Mouse (Mus musculus) kidney, embryonic 15.5 days (tissue): ENCODE results near the gene Rin3. TPM values are rescaled to one million over a fixed set of nuclear protein-coding genes. Genes with fewer than 3 reads are reported as not detected.

ENCODE experiments used
- ATAC-seq: fragments of 200-750 bp; cut with Nextera tagmentation; replicated peaks from 2 replicates; pipeline ENCODE4 v1.8.0; 2017; ENCODE audit warnings: moderate TSS enrichment; ENCODE audit not compliant: low FRiP score
- H3K27ac ChIP-seq: fragments of 300-500 bp; sonication (generic); 2 replicates; pipeline ENCODE4 v1.5.1; 2015; ENCODE audit warnings: mild to moderate bottlenecking, inconsistent platforms
- H3K27me3 ChIP-seq: fragments of 300-500 bp; sonication (generic); 2 replicates; pipeline ENCODE4 v1.6.1; 2015; ENCODE audit warnings: inconsistent platforms
- H3K36me3 ChIP-seq: fragments of 300-500 bp; sonication (generic); 2 replicates; pipeline ENCODE4 v1.6.1; 2015; ENCODE audit warnings: inconsistent platforms
- H3K4me1 ChIP-seq: fragments of 300-500 bp; sonication (generic); 2 replicates; pipeline ENCODE4 v1.6.1; 2015; ENCODE audit warnings: inconsistent platforms
- H3K4me2 ChIP-seq: fragments of 300-500 bp; sonication (generic); 2 replicates; pipeline ENCODE4 v1.6.1; 2015; ENCODE audit warnings: moderate library complexity, mild to moderate bottlenecking, inconsistent platforms
- H3K4me3 ChIP-seq: fragments of 300-500 bp; sonication (generic); replicated peaks from 2 replicates; pipeline ENCODE4 v1.5.1; 2015; ENCODE audit warnings: mild to moderate bottlenecking, inconsistent platforms
- H3K9ac ChIP-seq: fragments of 300-500 bp; sonication (generic); 2 replicates; pipeline ENCODE4 v1.6.1; 2015; ENCODE audit warnings: mild to moderate bottlenecking, inconsistent platforms
- H3K9me3 ChIP-seq: fragments of 300-500 bp; sonication (generic); replicated peaks from 2 replicates; pipeline ENCODE4 v1.6.1; 2016; ENCODE audit warnings: inconsistent platforms
- WGBS: fragments of 180-500 bp; shearing (Covaris S2); methylation state at CpG from one replicate; pipeline ENCODE4 v1.1.7; 2015; ENCODE audit warnings: mixed read lengths; 5-methylcytosine and 5-hydroxymethylcytosine counted together
- polyA plus RNA-seq: library from polyadenylated mRNA; unstranded; fragments of >200 nt; fragmentation: Nextera tagmentation; extraction: Ambion mirVana; gene quantifications from 2 replicates; pipeline ENCODE4 v1.2.1, GENCODE M21; 2015

Rin3 gene
- polyA plus RNA-seq, 1 experiment from 2014 or later: 10.0 TPM

DNA sequence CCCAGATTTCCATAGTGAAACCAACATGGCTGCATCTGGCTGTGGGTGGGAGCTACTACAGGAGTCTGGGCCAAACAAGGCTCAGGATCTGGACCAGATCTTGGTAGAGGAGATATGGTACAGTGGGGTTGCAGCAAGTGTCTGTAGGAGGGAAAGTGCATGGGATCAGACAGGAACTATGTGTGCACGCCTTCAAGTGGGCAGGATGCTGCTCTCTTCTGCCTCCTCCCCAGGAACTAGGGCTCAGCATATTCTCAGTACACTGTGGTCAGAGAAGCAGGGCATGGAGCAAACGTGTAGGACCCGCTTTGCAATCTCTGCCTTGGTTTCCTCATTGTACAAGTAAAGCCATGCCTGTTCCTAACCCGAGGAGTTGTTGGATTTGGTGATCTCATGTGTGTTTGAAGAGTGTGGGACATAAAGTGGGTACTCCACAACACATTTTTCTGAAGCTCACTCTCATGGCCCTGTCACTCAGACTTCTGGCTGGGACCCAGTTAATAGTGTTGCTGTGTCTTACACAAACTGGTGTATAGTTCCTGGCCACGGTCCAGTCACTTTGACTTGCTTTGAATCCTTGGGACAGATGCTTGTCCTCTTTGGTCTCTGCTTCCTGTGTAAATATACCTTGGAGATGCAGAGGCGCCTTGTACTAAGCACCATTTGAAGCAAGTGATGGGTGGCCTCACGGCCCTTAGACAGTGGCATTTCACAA is 9.8 kb downstream of the Rin3 start:
- Histone ChIP-seq H3K4me2 (no peak overlapping the region), H3K36me3 (peaks cover 5% of the 10 kb centered on the region; the same call in 1 of the 2 replicates), H3K4me1 (peaks cover 42% of the 10 kb centered on the region), H3K4me3 (no peak overlapping the region), H3K9ac (no peak overlapping the region), H3K27me3 (no peaks in the 10 kb centered on the region), H3K27ac (peak overlapping the region; percentile 61; the same call in 1 of the 2 replicates), H3K9me3 (no peaks in the 10 kb centered on the region)
- WGBS: 72% methylated on average over 7 of the region's 7 CpGs
- no peak for ATAC-seq

DNA sequence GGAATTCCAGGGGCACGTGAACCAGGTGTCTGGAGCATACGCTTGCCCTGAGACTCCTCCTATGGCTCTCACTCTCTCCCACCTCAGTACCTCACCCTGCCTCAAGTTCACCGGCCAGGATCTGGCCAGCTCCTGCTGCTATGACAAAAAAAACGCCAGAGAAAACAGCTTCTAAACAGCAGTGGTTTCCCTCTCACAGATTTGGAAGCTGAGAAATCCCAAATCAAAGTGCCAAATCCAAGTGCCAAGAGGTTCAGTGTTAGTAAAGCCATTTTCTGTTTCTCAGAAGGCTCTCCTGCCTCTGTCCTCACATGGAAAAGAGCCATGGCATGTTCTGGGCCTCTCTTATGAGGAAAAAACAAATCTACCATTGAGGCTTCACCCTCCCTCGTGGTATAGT is 11.8 kb downstream of the Rin3 start:
- Histone ChIP-seq H3K9me3 (no peaks in the 10 kb centered on the region), H3K9ac (no peak overlapping the region), H3K4me3 (no peak overlapping the region), H3K27me3 (no peaks in the 10 kb centered on the region), H3K27ac (no peak overlapping the region), H3K4me2 (no peak overlapping the region), H3K36me3 (peaks cover 5% of the 10 kb centered on the region; the same call in 1 of the 2 replicates), H3K4me1 (peaks cover 35% of the 10 kb centered on the region)
- no peak for ATAC-seq
- 74% methylated on average over 5 of the region's 5 CpGs for WGBS

DNA sequence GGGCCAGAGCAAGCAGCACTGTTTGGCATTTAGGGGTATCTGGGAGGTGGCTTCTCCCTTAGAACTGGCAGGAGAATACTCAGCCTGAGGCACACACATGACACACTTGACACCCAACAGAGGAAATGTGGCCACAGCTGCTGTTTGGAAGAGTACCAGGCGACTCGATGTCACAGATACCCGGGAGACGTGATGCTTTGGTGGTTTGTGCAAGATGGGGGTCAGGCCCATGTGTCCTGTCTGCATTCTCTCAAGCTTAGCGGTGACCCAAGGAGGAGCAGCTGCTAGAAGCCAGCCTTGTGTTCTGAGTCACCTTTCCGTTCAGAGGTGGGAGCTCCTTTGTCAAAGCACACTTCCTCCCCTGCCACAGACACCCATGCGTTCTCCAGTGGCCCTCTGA is 12.4 kb downstream of the Rin3 start:
- no peak overlapping the region for H3K4me3 ChIP-seq
- H3K9me3 ChIP-seq: no peaks in the 10 kb centered on the region
- no peak overlapping the region for H3K27ac ChIP-seq
- 45% methylated on average over 7 of the region's 7 CpGs for WGBS
- H3K27me3 ChIP-seq: no peaks in the 10 kb centered on the region
- peaks cover 5% of the 10 kb centered on the region; the same call in 1 of the 2 replicates for H3K36me3 ChIP-seq
- H3K4me1 ChIP-seq: peaks cover 35% of the 10 kb centered on the region
- no peak overlapping the region for H3K9ac ChIP-seq
- H3K4me2 ChIP-seq: no peak overlapping the region
- no peak for ATAC-seq

DNA sequence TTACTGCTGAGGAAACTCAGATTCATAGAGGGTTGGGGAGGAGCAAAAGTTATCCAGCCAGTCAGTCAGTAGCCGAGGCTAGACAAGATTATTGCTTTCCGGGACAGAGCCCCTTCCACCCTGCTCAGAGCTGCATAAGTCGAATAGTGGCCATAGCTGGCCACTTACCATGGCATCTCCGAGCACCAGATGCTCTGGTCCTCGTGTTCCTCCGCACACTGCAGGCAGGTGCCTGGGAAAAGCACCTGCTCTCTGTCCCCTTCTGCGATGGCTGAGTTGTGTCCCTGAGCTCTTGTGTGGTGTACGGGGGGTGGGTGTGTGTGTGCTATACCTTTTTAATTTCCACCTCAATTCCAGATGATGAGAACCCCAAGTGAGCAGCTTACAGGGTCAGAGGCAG is 12.8 kb downstream of the Rin3 start:
- Histone ChIP-seq H3K9me3 (no peaks in the 10 kb centered on the region), H3K27ac (no peak overlapping the region), H3K27me3 (no peaks in the 10 kb centered on the region), H3K4me1 (peaks cover 35% of the 10 kb centered on the region), H3K36me3 (peaks cover 5% of the 10 kb centered on the region; the same call in 1 of the 2 replicates), H3K4me2 (no peak overlapping the region), H3K4me3 (no peak overlapping the region), H3K9ac (no peak overlapping the region)
- WGBS: 85% methylated on average over 8 of the region's 8 CpGs
- ATAC-seq: no peak

DNA sequence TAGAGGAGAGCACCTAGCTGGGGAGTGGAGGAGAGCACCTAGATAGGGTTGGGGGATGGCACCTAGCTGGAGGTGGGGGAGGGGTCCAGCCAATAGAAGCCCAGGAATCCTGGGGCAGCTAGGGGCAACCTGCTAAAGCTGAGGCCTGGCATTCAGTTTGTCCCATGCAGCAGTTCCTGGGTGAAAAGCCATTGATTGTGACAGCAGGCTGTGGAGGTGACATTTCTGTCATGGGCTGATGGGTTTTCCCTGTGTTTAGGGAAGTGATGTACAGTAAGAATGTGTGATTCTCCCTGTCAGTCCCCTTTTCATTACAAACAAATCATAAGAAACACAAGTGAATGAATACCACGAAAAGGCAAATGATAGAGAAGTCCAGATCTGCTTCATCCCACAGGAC is 13.5 kb downstream of the Rin3 start:
- Histone ChIP-seq H3K9me3 (no peaks in the 10 kb centered on the region), H3K27me3 (no peaks in the 10 kb centered on the region), H3K27ac (no peak overlapping the region), H3K4me1 (peaks cover 30% of the 10 kb centered on the region), H3K36me3 (peaks cover 5% of the 10 kb centered on the region; the same call in 1 of the 2 replicates), H3K4me2 (no peak overlapping the region), H3K4me3 (no peak overlapping the region), H3K9ac (no peak overlapping the region)
- ATAC-seq: no peak
- 91% methylated on average over 1 of the region's 1 CpGs for WGBS

DNA sequence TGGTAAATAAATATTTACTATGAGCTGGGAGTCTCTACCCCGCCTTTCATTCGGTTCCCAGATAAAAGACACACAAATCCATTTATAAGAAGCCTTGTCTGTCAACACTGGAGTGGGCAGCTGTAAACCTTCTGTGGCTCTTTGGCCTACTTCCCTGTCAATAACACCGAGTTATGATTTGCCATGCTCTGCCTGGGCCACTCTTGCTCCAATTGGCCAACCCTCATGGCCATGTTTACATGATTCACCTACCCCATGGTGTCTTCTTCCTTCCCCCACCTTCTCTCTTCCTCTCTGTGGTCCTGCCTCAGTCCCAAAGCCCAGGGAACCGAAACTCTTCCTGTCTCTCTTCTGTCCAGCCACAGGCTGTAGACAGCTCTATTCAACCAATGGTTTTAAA is 14.1 kb downstream of the Rin3 start:
- H3K9me3 ChIP-seq: no peaks in the 10 kb centered on the region
- H3K36me3 ChIP-seq: peaks cover 5% of the 10 kb centered on the region; the same call in 1 of the 2 replicates
- H3K27ac ChIP-seq: no peak overlapping the region
- no peak overlapping the region for H3K4me3 ChIP-seq
- 87% methylated on average over 4 of the region's 4 CpGs for WGBS
- H3K4me2 ChIP-seq: no peak overlapping the region
- H3K4me1 ChIP-seq: peaks cover 30% of the 10 kb centered on the region
- no peak overlapping the region for H3K9ac ChIP-seq
- ATAC-seq: no peak
- H3K27me3 ChIP-seq: no peaks in the 10 kb centered on the region

DNA sequence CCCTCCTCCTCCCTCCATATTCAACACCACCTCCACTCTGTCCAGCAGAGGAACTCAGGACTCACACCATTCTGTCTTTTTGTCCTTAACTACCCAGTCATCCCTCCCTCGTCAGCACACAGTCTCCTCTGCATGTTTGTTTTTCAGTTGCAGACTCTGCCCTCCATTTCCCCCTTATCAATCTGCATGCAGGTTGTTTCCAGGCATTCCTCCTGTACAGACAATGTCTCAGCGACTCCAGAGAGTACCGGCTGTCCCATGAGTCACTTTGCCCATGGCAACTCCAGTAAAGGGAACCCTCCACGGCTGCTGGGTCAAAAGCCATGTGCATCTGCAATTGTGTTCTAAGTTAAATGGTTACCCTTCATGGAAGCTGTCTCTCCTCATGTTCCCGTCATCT is 16.4 kb downstream of the Rin3 start:
- Histone ChIP-seq H3K36me3 (peaks cover 5% of the 10 kb centered on the region; the same call in 1 of the 2 replicates), H3K9ac (no peak overlapping the region), H3K27ac (no peak overlapping the region), H3K27me3 (no peaks in the 10 kb centered on the region), H3K4me1 (peaks cover 40% of the 10 kb centered on the region), H3K4me3 (no peak overlapping the region), H3K9me3 (no peaks in the 10 kb centered on the region), H3K4me2 (no peak overlapping the region)
- ATAC-seq: no peak
- 62% methylated on average over 5 of the region's 5 CpGs for WGBS

DNA sequence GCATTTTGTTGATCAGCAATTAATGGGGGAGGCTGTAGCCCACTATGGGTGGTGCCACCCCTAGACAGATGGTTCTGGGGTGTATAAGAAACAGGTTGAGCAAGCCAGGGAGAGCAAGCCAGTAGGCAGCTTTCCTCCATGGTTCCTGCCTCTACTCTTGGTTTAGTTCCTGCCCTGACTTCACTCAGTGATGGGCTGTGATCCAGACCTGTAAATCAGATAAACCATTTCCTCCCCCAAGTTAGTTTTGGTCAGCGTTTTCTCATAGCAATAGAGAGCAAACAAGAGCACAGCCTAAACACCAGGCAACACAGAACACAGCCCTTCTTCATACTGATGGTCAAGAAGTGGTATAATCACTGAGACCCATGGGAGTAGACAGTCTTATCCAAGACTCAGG is 18.7 kb downstream of the Rin3 start:
- no peak overlapping the region for H3K27ac ChIP-seq
- ATAC-seq: no peak
- 57% methylated on average over 1 of the region's 1 CpGs for WGBS
- peaks cover 47% of the 10 kb centered on the region for H3K4me1 ChIP-seq
- H3K4me3 ChIP-seq: no peak overlapping the region
- no peaks in the 10 kb centered on the region for H3K27me3 ChIP-seq
- H3K36me3 ChIP-seq: no peaks in the 10 kb centered on the region
- no peak overlapping the region for H3K4me2 ChIP-seq
- no peak overlapping the region for H3K9ac ChIP-seq
- H3K9me3 ChIP-seq: no peaks in the 10 kb centered on the region

DNA sequence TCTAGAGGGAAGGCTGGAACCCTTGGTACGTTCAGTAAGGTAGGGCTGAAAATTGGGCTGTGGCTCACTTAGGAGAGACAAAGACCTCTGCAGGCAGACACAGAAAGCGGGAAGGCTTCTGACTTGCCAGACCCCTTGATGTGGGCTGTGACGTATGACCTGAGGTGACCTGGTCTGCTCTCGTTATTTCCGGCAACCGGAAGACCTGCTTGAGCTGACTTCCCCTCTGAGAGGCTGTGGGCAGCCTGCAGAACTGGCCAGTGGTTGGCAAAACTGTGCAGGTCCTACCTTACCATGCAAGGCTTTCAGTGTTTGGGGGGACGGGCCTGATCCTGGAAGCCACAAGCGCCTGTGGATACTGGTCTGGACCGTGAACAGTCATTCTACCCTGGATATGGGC is 19.5 kb downstream of the Rin3 start:
- no peak for ATAC-seq

DNA sequence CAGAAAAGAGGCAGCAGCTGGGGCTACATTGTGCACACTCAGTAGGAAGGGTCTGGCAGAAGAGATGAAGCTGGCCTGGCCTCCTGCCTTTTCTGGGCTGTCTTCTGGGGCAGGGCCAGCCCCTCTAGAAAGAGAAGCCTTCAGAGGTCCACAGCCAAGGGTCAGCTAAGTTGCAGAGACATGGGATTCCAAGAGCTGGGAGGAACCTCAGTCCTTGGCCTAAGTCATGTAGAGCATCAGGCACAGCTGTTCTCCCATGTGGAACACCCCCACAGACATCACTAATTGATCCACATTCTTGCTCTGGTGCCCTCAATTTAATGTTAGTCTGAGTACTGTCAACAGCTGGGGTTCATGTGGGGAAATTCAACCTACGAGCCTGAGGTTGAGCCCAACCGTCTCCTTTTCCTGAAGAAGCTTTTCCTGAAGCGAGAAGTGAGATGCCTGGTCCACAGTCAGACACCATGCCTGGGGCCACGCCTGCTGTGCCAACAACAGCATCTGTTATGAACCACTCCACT is 20.0 kb downstream of the Rin3 start:
- Histone ChIP-seq H3K4me2 (no peak overlapping the region), H3K9ac (no peak overlapping the region), H3K27ac (peak overlapping the region; percentile 52; the same call in 1 of the 2 replicates), H3K36me3 (no peaks in the 10 kb centered on the region), H3K9me3 (no peaks in the 10 kb centered on the region), H3K27me3 (no peaks in the 10 kb centered on the region), H3K4me1 (peaks cover 51% of the 10 kb centered on the region), H3K4me3 (no peak overlapping the region)
- peak; percentile 31; the same call in 1 of the 2 replicates for ATAC-seq
- WGBS: 57% methylated on average over 4 of the region's 4 CpGs

More for the DNA sequence above, 19.5 kb downstream of the Rin3 start:
- Histone ChIP-seq H3K4me3 (no peak overlapping the region), H3K27me3 (no peaks in the 10 kb centered on the region), H3K9me3 (no peaks in the 10 kb centered on the region), H3K4me1 (peaks cover 47% of the 10 kb centered on the region), H3K27ac (peak overlapping the region; percentile 52; the same call in 1 of the 2 replicates), H3K9ac (no peak overlapping the region), H3K36me3 (no peaks in the 10 kb centered on the region), H3K4me2 (no peak overlapping the region)
- 71% methylated on average over 9 of the region's 9 CpGs for WGBS

DNA sequence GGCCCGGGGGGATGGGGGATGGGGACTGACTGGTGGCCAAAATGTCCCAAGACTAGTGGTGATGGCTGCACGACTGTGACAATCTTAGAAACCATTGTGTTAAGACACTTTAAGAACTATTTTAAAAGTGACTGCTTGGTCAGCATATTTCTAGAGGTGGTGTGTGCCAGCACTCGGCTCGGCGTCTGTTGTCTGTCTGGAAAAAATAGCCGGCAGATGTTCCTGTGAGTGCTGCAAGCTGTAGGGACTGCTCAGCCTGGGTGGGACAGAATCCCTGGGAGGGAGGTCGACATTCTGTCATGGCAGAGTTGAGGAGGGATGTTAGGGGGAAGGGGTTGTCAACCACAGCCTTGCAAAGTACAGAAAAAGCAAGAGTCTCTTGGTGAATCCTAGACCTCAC is 21.0 kb downstream of the Rin3 start:
- Histone ChIP-seq H3K4me1 (peaks cover 61% of the 10 kb centered on the region), H3K27ac (no peak overlapping the region), H3K9ac (no peak overlapping the region), H3K4me3 (no peak overlapping the region), H3K9me3 (no peaks in the 10 kb centered on the region), H3K36me3 (no peaks in the 10 kb centered on the region), H3K4me2 (no peak overlapping the region), H3K27me3 (no peaks in the 10 kb centered on the region)
- 52% methylated on average over 7 of the region's 7 CpGs for WGBS
- ATAC-seq: no peak

DNA sequence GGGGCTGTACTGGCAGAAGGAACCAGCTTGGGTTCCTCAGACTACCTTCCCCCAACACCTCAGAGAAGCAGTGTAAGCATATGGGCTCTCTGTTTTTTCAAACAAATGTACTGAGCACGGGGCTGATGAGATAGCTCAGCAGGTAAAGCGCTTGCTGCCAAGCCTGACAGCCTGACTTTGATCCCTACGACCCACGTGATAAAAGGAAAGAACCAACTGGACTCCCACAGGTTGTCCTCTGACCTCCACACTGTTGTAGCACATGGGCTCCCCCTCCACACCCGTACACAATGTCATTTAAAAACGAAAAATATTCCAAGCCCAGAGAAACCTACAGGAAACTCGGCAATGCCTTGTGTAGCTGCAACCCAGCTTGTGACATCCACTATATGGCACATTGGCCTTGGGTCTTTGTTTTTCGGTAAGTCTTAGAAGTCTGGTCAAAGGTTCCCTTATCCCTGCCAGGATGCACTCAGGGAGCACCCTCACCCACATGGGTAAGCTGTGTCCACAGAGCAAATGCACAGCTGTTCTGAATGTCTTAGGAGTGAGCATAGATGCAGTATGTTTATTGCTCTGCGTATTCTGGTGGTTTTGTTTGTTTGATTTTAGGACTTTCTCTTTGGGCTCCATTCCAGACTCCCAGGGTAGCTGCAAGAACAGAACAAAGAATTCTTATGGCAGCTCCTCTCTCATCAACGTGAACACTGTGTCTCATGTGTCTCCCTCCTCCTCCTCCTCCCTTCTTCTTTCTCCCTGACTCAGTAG is 22.4 kb downstream of the Rin3 start:
- H3K9ac ChIP-seq: no peak overlapping the region
- H3K4me2 ChIP-seq: no peak overlapping the region
- H3K9me3 ChIP-seq: no peaks in the 10 kb centered on the region
- no peaks in the 10 kb centered on the region for H3K27me3 ChIP-seq
- ATAC-seq: no peak
- 33% methylated on average over 10 of the region's 10 CpGs for WGBS
- H3K36me3 ChIP-seq: peaks cover 2% of the 10 kb centered on the region; the same call in 1 of the 2 replicates
- H3K4me1 ChIP-seq: peaks cover 64% of the 10 kb centered on the region
- no peak overlapping the region for H3K4me3 ChIP-seq
- H3K27ac ChIP-seq: no peak overlapping the region; the same call in 1 of the 2 replicates
